Mouse (Mus musculus) limb, embryonic 15.5 days (tissue): ENCODE measurements around the gene Prima1. TPM values are rescaled to one million over a fixed set of nuclear protein-coding genes. Genes with fewer than 3 reads are reported as not detected.

Experiments
- ATAC-seq: fragments of 200-750 bp; cut with Nextera tagmentation; 2 replicates; pipeline ENCODE4 v1.8.0; 2017; ENCODE audit warnings: low read depth, moderate TSS enrichment; ENCODE audit not compliant: insufficient number of reproducible peaks, low FRiP score, low TSS enrichment
- H3K27ac ChIP-seq: fragments of 300-500 bp; sonication (generic); 2 replicates; pipeline ENCODE4 v1.5.1; 2015; ENCODE audit warnings: moderate library complexity, mild to moderate bottlenecking, inconsistent platforms
- H3K27me3 ChIP-seq: fragments of 300-500 bp; sonication (generic); 2 replicates; pipeline ENCODE4 v1.6.1; 2015; ENCODE audit warnings: inconsistent platforms
- H3K36me3 ChIP-seq: fragments of 300-500 bp; sonication (generic); 2 replicates; pipeline ENCODE4 v1.6.1; 2015; ENCODE audit warnings: inconsistent platforms
- H3K4me1 ChIP-seq: fragments of 300-500 bp; sonication (generic); 2 replicates; pipeline ENCODE4 v1.6.1; 2015; ENCODE audit warnings: inconsistent platforms
- H3K4me2 ChIP-seq: fragments of 300-500 bp; sonication (generic); 2 replicates; pipeline ENCODE4 v1.6.1; 2015; ENCODE audit warnings: mild to moderate bottlenecking, inconsistent platforms
- H3K4me3 ChIP-seq: fragments of 300-500 bp; sonication (generic); 2 replicates; pipeline ENCODE4 v1.5.1; 2015; ENCODE audit warnings: mild to moderate bottlenecking, inconsistent platforms
- H3K9ac ChIP-seq: fragments of 300-500 bp; sonication (generic); 2 replicates; pipeline ENCODE4 v1.6.1; 2015; ENCODE audit warnings: inconsistent platforms
- H3K9me3 ChIP-seq: fragments of 300-500 bp; sonication (generic); 2 replicates; pipeline ENCODE4 v1.6.1; 2016; ENCODE audit warnings: inconsistent platforms
- WGBS: fragments of 180-500 bp; shearing (Covaris S2); methylation state at CpG from one replicate; pipeline ENCODE4 v1.1.7; 2015; 5-methylcytosine and 5-hydroxymethylcytosine counted together
- polyA plus RNA-seq: library from polyadenylated mRNA; unstranded; fragments of >200 nt; fragmentation: Nextera tagmentation; extraction: Ambion mirVana; gene quantifications from 2 replicates; pipeline ENCODE4 v1.2.1, GENCODE M21; 2015

Prima1 gene
- polyA plus RNA-seq, 1 experiment from 2014 or later, result 0.22 TPM

DNA sequence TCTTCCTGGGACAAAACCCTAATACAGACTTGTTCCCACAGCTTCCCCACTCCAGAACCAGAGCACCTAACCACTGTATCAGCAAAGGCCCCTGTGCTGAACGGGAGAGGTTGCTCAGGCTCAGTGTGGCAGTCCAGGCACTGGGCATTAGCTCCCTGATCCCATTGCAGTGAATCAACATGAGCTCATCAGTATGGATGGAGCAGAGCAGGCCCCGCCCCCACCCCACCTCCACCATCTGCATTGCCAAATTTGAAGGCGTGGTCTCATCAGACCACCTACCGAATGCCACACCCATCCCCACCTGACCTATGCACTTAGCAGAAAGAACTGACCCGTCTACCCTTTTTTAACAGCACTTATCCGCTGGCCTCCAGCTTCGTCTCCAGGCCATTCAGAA, 58.9 kb downstream of the Prima1 start:
- Histone ChIP-seq H3K36me3 (no peaks in the 10 kb centered on the region), H3K27me3 (no peaks in the 10 kb centered on the region), H3K4me2 (no peak overlapping the region), H3K27ac (no peak overlapping the region), H3K9me3 (no peaks in the 10 kb centered on the region), H3K4me3 (no peak overlapping the region), H3K9ac (no peak overlapping the region), H3K4me1 (no peaks in the 10 kb centered on the region)
- ATAC-seq, result no peak
- WGBS, result 24% methylated on average over 7 of the region's 7 CpGs

DNA sequence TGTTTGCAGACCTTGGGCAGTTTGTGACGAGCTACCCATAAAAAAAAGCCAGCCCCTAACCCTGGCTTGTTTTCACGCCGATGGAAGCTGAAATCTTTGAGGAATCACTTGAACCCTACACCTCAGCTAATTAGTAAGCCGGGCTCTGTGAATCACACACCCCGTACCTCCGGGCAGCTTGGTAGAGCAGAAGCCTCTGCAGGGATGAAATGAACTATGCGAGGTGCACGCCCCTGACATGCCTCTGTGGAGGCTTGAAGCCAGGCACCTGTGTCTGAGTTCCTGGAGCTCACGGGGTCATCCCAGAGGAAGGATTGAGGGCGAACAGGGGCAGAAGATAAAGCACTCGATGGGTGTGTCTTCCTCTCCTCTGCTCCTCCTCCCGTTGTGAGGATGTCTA, 73.1 kb downstream of the Prima1 start:
- Histone ChIP-seq H3K9ac (no peak overlapping the region), H3K27ac (no peak overlapping the region), H3K4me2 (no peak overlapping the region), H3K36me3 (no peaks in the 10 kb centered on the region), H3K9me3 (no peaks in the 10 kb centered on the region), H3K4me3 (no peak overlapping the region), H3K4me1 (no peaks in the 10 kb centered on the region), H3K27me3 (no peaks in the 10 kb centered on the region)
- WGBS, result 62% methylated on average over 12 of the region's 12 CpGs
- ATAC-seq, result no peak

DNA sequence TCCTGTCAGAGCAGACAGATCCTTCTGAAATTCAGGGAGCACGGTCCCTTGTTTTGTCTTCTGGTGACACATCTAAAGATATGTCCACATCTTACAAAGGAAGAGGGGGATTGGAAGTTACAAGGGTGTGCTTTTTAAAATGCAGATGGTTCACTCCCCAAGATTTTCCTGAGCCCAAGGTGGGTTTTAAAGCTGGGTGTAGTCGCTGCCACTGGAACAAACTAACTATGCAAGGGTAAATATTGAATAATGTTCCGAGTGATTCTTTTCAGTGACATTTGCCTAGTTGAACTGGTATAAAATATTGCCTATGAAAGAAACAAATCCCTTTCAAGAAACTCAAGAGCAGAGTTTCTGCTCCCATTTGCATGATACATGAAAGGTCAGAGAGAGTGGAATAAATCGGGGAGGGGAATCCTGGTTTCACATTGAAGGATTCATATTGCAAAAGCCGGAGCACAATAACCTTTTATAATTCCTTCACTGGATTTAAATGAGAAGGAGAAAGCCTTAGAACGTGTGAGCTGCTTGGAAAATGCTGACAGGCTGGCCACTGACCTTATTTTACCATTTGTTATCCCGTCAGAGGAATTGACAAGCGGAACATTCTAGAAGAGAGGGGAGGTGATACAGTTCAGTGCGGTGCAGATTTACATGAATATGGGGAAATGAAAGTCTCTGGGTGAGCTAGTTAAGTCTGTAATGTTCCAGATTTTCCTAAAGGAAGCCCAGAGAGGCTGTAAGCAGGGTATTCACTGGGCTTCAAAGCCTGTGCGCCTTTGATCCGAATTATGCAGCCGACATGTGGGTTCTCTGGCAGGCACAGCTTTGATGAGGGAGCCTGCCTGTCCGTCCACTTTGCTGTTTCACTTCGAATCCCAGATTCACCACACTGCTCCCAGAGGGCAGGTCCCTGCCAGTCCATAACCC, 77.6 kb downstream of the Prima1 start:
- Histone ChIP-seq H3K36me3 (no peaks in the 10 kb centered on the region), H3K27ac (no peak overlapping the region), H3K27me3 (no peaks in the 10 kb centered on the region), H3K4me1 (no peaks in the 10 kb centered on the region), H3K4me3 (no peak overlapping the region), H3K9ac (no peak overlapping the region), H3K4me2 (no peak overlapping the region), H3K9me3 (no peaks in the 10 kb centered on the region)
- 44% methylated on average over 14 of the region's 14 CpGs for WGBS
- ATAC-seq, result no peak

DNA sequence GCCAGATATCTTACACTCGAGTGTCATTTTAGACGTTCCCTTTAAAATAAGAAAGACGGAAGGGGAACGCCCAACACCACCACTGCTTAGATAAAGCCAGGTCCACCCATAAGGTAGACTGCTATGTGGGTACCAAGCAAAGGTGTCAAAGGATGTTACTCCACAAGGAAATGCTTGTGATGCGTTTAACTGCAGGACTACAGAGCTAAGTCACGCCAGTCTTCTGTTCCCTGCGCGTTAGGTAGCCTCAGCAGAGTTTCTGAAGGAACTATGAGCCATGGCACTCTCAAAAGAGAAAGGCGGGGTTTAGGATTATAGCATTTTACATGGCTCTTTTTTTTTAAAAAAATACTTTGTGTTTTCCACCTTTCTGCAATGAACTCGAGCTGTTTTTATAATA, 78.4 kb downstream of the Prima1 start:
- H3K9ac ChIP-seq, result no peak overlapping the region
- H3K4me2 ChIP-seq, result no peak overlapping the region
- 0 out of 2 replicates have a peak, but pooled peaks cover under 1% of the 10 kb centered on the region for H3K27me3 ChIP-seq
- H3K27ac ChIP-seq, result no peak overlapping the region
- no peaks in the 10 kb centered on the region for H3K9me3 ChIP-seq
- no peaks in the 10 kb centered on the region for H3K36me3 ChIP-seq
- 80% methylated on average over 10 of the region's 10 CpGs for WGBS
- H3K4me1 ChIP-seq, result no peaks in the 10 kb centered on the region
- no peak overlapping the region for H3K4me3 ChIP-seq
- no peak for ATAC-seq

DNA sequence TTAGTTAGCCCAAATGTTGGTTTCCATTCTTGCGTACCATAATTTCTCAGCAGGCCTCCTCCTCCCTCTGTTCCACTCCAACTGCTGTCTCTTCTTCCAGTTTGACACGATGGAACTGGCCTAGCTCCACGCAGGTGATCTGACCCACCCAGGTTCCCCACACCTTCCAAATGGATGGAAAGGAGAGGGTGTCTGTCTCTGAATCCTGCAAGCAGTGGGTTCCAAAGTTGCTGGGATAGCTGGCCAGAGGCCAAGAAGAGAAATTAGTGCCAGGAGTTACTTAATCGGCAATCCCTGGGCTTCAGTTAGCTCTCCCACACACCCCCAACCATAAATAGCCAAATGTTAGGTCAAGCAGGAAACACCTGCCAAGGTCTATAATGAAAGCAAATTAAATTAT, 81.2 kb downstream of the Prima1 start:
- H3K27me3 ChIP-seq, result 0 out of 2 replicates have a peak, but pooled peaks cover 3% of the 10 kb centered on the region
- H3K9me3 ChIP-seq, result no peaks in the 10 kb centered on the region
- H3K36me3 ChIP-seq, result no peaks in the 10 kb centered on the region
- H3K4me2 ChIP-seq, result no peak overlapping the region
- H3K4me1 ChIP-seq, result no peaks in the 10 kb centered on the region
- no peak overlapping the region for H3K27ac ChIP-seq
- H3K9ac ChIP-seq, result no peak overlapping the region
- 71% methylated on average over 4 of the region's 4 CpGs for WGBS
- no peak for ATAC-seq
- no peak overlapping the region for H3K4me3 ChIP-seq

DNA sequence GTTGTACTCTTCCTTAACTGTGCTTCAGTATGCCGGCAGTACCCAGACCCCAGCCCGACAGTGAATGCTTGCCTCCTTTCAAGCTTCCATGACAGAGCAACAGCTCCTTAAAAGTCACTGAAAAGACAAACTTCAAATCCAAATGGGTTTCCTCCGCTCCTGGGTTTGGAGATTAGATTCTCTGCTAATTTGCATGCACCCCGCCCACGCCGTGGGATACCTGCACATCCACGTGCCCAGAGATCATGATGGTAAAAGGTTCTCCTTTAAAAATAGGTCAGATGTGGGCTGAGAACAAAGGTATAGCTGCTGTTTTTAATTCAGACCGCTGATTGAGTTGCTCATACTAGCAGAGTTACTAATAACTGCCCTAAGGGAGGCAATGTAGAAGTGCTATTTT, 82.9 kb downstream of the Prima1 start:
- no peak overlapping the region for H3K27ac ChIP-seq
- no peaks in the 10 kb centered on the region for H3K36me3 ChIP-seq
- H3K4me3 ChIP-seq, result no peak overlapping the region
- 0 out of 2 replicates have a peak, but pooled peaks cover 3% of the 10 kb centered on the region for H3K27me3 ChIP-seq
- ATAC-seq, result no peak
- H3K9ac ChIP-seq, result no peak overlapping the region
- no peaks in the 10 kb centered on the region for H3K4me1 ChIP-seq
- WGBS, result 66% methylated on average over 8 of the region's 8 CpGs
- no peaks in the 10 kb centered on the region for H3K9me3 ChIP-seq
- no peak overlapping the region for H3K4me2 ChIP-seq

DNA sequence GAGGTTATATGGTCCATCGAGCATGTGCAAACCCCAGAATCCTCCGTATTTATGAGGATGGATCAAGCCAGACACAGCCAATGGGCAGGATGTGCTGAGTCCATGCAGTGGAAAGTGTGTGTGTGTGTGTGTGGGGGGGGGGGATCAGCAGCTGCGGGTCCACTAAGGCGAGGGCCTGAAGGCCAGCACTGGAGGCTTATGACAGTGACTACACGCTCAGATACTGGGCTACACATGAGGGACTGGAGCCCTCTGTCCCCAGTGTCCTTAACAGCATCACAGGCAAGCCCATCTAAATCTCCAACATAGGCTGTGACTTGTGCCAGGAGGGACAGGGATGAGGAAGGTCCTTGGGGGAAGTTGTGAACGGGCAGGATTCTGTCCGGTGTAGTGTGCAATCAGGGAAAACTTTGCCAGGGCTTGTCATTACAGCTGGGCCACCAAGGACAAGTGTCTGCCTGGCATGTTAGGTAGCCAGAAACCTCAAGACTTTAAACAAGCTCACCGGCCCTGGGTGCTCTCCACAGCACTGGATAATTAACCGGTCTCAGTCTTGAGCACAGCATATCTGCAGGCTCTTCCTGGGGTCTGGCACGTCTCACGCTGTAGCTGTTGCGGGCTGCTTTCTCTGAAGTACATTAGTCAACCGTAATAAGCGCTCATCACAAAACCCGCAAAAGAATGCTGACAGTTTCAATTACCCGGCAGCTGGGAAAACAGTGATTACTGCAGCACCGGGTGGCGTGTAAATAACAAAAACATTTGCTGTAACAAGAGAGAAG, 84.6 kb downstream of the Prima1 start:
- WGBS, result 50% methylated on average over 18 of the region's 18 CpGs
- Histone ChIP-seq H3K9ac (no peak overlapping the region), H3K27ac (no peak overlapping the region), H3K27me3 (0 out of 2 replicates have a peak, but pooled peaks cover 3% of the 10 kb centered on the region), H3K4me3 (no peak overlapping the region), H3K4me2 (no peak overlapping the region), H3K9me3 (no peaks in the 10 kb centered on the region), H3K36me3 (no peaks in the 10 kb centered on the region), H3K4me1 (no peaks in the 10 kb centered on the region)
- ATAC-seq, result no peak

DNA sequence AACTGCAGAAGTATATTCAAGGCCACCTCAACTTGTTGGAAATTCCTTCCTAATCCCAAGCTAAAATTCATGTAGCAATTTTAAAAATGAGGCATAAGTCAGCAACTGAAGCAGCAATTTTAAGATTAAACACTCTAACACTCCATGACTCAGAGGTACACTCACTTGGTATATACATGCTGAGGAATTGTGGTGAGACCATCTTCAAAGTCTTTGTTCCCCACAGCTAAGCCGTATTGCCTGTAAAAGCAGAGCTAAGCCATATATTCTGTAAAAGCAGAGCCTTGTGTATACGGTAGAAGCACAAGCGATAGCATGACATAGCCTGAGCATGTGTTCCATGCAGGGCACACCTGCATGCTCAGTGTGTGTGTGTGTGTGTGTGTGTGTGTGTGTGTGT, 86.5 kb downstream of the Prima1 start:
- Histone ChIP-seq H3K36me3 (no peaks in the 10 kb centered on the region), H3K4me2 (no peak overlapping the region), H3K27ac (no peak overlapping the region), H3K4me1 (no peaks in the 10 kb centered on the region), H3K4me3 (no peak overlapping the region), H3K9ac (no peak overlapping the region), H3K9me3 (no peaks in the 10 kb centered on the region), H3K27me3 (0 out of 2 replicates have a peak, but pooled peaks cover 3% of the 10 kb centered on the region)
- WGBS, result 61% methylated on average over 3 of the region's 3 CpGs
- ATAC-seq, result no peak

DNA sequence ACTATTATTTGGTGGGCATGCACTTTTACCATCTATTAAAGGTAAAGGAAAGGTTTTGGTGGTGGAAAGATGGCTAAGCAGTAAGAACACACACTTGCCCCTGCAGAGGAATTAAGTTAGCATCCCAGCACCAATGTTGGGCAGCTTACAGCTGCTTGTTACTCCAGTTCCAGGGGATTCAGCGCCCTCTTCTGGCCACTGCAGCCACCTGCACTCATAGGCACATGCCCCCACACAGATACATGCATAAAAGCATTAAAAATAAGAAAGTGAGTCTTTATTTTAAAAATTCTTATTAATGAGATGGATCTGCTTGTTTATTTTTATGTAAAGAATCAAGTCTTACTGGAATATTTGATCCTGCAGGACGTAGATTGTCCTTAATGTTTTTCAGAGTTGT, 87.0 kb downstream of the Prima1 start:
- H3K4me2 ChIP-seq, result no peak overlapping the region
- no peak overlapping the region for H3K4me3 ChIP-seq
- no peaks in the 10 kb centered on the region for H3K9me3 ChIP-seq
- no peak overlapping the region for H3K9ac ChIP-seq
- no peaks in the 10 kb centered on the region for H3K4me1 ChIP-seq
- ATAC-seq, result no peak
- no peaks in the 10 kb centered on the region for H3K36me3 ChIP-seq
- no peak overlapping the region for H3K27ac ChIP-seq
- 0 out of 2 replicates have a peak, but pooled peaks cover 3% of the 10 kb centered on the region for H3K27me3 ChIP-seq
- WGBS, result 70% methylated on average over 2 of the region's 2 CpGs

DNA sequence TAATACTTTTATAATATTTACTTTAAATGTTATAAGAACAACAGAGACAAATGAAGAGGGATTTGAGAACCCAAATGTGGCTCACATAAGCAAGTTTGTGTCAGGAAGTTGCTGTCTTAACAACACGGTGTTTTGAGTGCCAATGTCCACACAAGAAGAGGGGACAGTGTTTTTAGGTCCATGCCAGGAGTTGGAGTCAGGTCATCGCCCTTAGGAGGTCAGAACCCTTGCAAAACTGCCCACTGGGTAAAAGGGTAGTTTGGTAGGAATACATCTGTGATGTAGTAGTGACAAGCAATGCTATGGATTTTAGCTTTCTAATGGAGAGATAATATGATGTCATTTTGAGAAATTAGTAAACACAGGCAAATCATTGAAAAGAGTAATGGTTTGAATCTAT, 91.7 kb downstream of the Prima1 start:
- Histone ChIP-seq H3K4me2 (no peak overlapping the region), H3K36me3 (no peaks in the 10 kb centered on the region), H3K27ac (no peak overlapping the region), H3K4me3 (no peak overlapping the region), H3K9ac (no peak overlapping the region), H3K9me3 (no peaks in the 10 kb centered on the region; the same call in 1 of the 2 replicates), H3K27me3 (no peaks in the 10 kb centered on the region), H3K4me1 (no peaks in the 10 kb centered on the region)
- no peak for ATAC-seq
- WGBS, result 78% methylated on average over 2 of the region's 2 CpGs
